Mouse (Mus musculus): ENCODE measurements around the gene Lrrc1. TPM values are rescaled to one million over a fixed set of nuclear protein-coding genes. Genes with fewer than 3 reads are reported as not detected.

Gene Lrrc1
- polyA plus RNA-seq (2014; fragmentation: Nextera tagmentation; extraction: Ambion mirVana), result 5.6 and 5.8 TPM in 2 replicates

GRCm38 (mm10) chr9:77544354-77545067, at the start of gene Lrrc1:
TSS of gene Lrrc1 (minus strand) at chr9:77544870.
- Histone ChIP-seq H3K4me1 (replicated peaks; ENCODE audit: control insufficient read depth, insufficient read depth, low read length) (peaks cover 13% of the 10 kb centered on the region), H3K9me3 (ENCODE audit: control insufficient read depth, low read length) (no peaks in the 10 kb centered on the region), H3K27me3 (replicated peaks; ENCODE audit: control insufficient read depth, insufficient read depth, low read length) (no peaks in the 10 kb centered on the region), H3K4me2 (peak within 1 kb of the TSS; percentile 98), H3K4me3 (ENCODE audit: low read depth, low read length) (peak within 1 kb of the TSS; percentile 81), H3K9ac (ENCODE audit: low read depth, low read length) (peak within 1 kb of the TSS; percentile 75), H3K36me3 (ENCODE audit: control insufficient read depth, insufficient read depth, low read length) (no peaks in the 10 kb centered on the region), H3K27ac (ENCODE audit: low read depth, low read length) (no peak within 1 kb of the TSS)
- DNase-seq (ENCODE audit: low spot score), result peak; percentile 86
- under 1% methylated on average over 87 of the region's 88 CpGs for WGBS
- ATAC-seq (replicated peaks; ENCODE audit: low FRiP score), result peak; percentile 85

- Histone ChIP-seq H3K4me1 (replicated peaks; ENCODE audit: control insufficient read depth, insufficient read depth, low read length) (no peaks in the 10 kb centered on the region), H3K9me3 (ENCODE audit: control insufficient read depth, low read length) (no peaks in the 10 kb centered on the region), H3K4me3 (ENCODE audit: low read depth, low read length) (no peak overlapping the region), H3K27me3 (replicated peaks; ENCODE audit: control insufficient read depth, insufficient read depth, low read length) (no peaks in the 10 kb centered on the region), H3K4me2 (no peak overlapping the region), H3K9ac (ENCODE audit: low read depth, low read length) (no peak overlapping the region), H3K27ac (ENCODE audit: low read depth, low read length) (no peak overlapping the region), H3K36me3 (ENCODE audit: control insufficient read depth, insufficient read depth, low read length) (no peaks in the 10 kb centered on the region)
- WGBS, result 53% methylated on average over 4 of the region's 4 CpGs
- DNase-seq (ENCODE audit: low spot score), result no peak
- no peak for ATAC-seq (replicated peaks; ENCODE audit: low FRiP score)
Measured at GRCm38 (mm10) chr9:77592423-77592822, 47.8 kb upstream of the Lrrc1 start.

GRCm38 (mm10) chr9:77589496-77589895, 44.8 kb upstream of the Lrrc1 start:
- ATAC-seq (replicated peaks; ENCODE audit: low FRiP score), result no peak

GRCm38 (mm10) chr9:77587616-77588015, 42.9 kb upstream of the Lrrc1 start:
- Histone ChIP-seq H3K27ac (ENCODE audit: low read depth, low read length) (no peak overlapping the region), H3K36me3 (ENCODE audit: control insufficient read depth, insufficient read depth, low read length) (no peaks in the 10 kb centered on the region), H3K4me1 (replicated peaks; ENCODE audit: control insufficient read depth, insufficient read depth, low read length) (no peaks in the 10 kb centered on the region), H3K27me3 (replicated peaks; ENCODE audit: control insufficient read depth, insufficient read depth, low read length) (no peaks in the 10 kb centered on the region), H3K9me3 (ENCODE audit: control insufficient read depth, low read length) (no peaks in the 10 kb centered on the region), H3K4me2 (no peak overlapping the region), H3K4me3 (ENCODE audit: low read depth, low read length) (no peak overlapping the region), H3K9ac (ENCODE audit: low read depth, low read length) (no peak overlapping the region)
- ATAC-seq (replicated peaks; ENCODE audit: low FRiP score) (no peak), DNase-seq (ENCODE audit: low spot score) (no peak)
- WGBS, result 88% methylated on average over 7 of the region's 7 CpGs

More at GRCm38 (mm10) chr9:77589496-77589895, 44.8 kb upstream of the Lrrc1 start:
- WGBS, result 45% methylated on average over 2 of the region's 2 CpGs
- Histone ChIP-seq H3K9ac (ENCODE audit: low read depth, low read length) (no peak overlapping the region), H3K9me3 (ENCODE audit: control insufficient read depth, low read length) (no peaks in the 10 kb centered on the region), H3K27me3 (replicated peaks; ENCODE audit: control insufficient read depth, insufficient read depth, low read length) (no peaks in the 10 kb centered on the region), H3K27ac (ENCODE audit: low read depth, low read length) (no peak overlapping the region), H3K4me3 (ENCODE audit: low read depth, low read length) (no peak overlapping the region), H3K4me2 (no peak overlapping the region), H3K36me3 (ENCODE audit: control insufficient read depth, insufficient read depth, low read length) (no peaks in the 10 kb centered on the region), H3K4me1 (replicated peaks; ENCODE audit: control insufficient read depth, insufficient read depth, low read length) (no peaks in the 10 kb centered on the region)
- no peak for DNase-seq (ENCODE audit: low spot score)

- Histone ChIP-seq H3K9me3 (ENCODE audit: control insufficient read depth, low read length) (no peaks in the 10 kb centered on the region), H3K4me3 (ENCODE audit: low read depth, low read length) (no peak overlapping the region), H3K27me3 (replicated peaks; ENCODE audit: control insufficient read depth, insufficient read depth, low read length) (no peaks in the 10 kb centered on the region), H3K36me3 (ENCODE audit: control insufficient read depth, insufficient read depth, low read length) (no peaks in the 10 kb centered on the region), H3K9ac (ENCODE audit: low read depth, low read length) (no peak overlapping the region), H3K4me1 (replicated peaks; ENCODE audit: control insufficient read depth, insufficient read depth, low read length) (no peaks in the 10 kb centered on the region), H3K27ac (ENCODE audit: low read depth, low read length) (no peak overlapping the region), H3K4me2 (no peak overlapping the region)
- WGBS, result 70% methylated on average over 6 of the region's 6 CpGs
- ATAC-seq (replicated peaks; ENCODE audit: low FRiP score) (no peak), DNase-seq (ENCODE audit: low spot score) (no peak)
Measured at GRCm38 (mm10) chr9:77586806-77587591, 42.3 kb upstream of the Lrrc1 start.

- WGBS, result 85% methylated on average over 6 of the region's 6 CpGs
- no peak overlapping the region for H3K4me2 ChIP-seq
- H3K27me3 ChIP-seq (replicated peaks; ENCODE audit: control insufficient read depth, insufficient read depth, low read length), result no peaks in the 10 kb centered on the region
- DNase-seq (ENCODE audit: low spot score) (no peak), ATAC-seq (replicated peaks; ENCODE audit: low FRiP score) (no peak)
- no peaks in the 10 kb centered on the region for H3K36me3 ChIP-seq (ENCODE audit: control insufficient read depth, insufficient read depth, low read length)
- H3K27ac ChIP-seq (ENCODE audit: low read depth, low read length), result no peak overlapping the region
- H3K9ac ChIP-seq (ENCODE audit: low read depth, low read length), result no peak overlapping the region
- no peak overlapping the region for H3K4me3 ChIP-seq (ENCODE audit: low read depth, low read length)
- no peaks in the 10 kb centered on the region for H3K4me1 ChIP-seq (replicated peaks; ENCODE audit: control insufficient read depth, insufficient read depth, low read length)
- no peaks in the 10 kb centered on the region for H3K9me3 ChIP-seq (ENCODE audit: control insufficient read depth, low read length)
Measured at GRCm38 (mm10) chr9:77584746-77585145, 40.1 kb upstream of the Lrrc1 start.

GRCm38 (mm10) chr9:77583302-77583701, 38.6 kb upstream of the Lrrc1 start:
- DNase-seq (ENCODE audit: low spot score) (no peak), ATAC-seq (replicated peaks; ENCODE audit: low FRiP score) (no peak)
- no peaks in the 10 kb centered on the region for H3K4me1 ChIP-seq (replicated peaks; ENCODE audit: control insufficient read depth, insufficient read depth, low read length)
- no peak overlapping the region for H3K27ac ChIP-seq (ENCODE audit: low read depth, low read length)
- no peaks in the 10 kb centered on the region for H3K27me3 ChIP-seq (replicated peaks; ENCODE audit: control insufficient read depth, insufficient read depth, low read length)
- H3K4me2 ChIP-seq, result no peak overlapping the region
- no peak overlapping the region for H3K4me3 ChIP-seq (ENCODE audit: low read depth, low read length)
- no peaks in the 10 kb centered on the region for H3K36me3 ChIP-seq (ENCODE audit: control insufficient read depth, insufficient read depth, low read length)
- 66% methylated on average over 2 of the region's 2 CpGs for WGBS
- H3K9me3 ChIP-seq (ENCODE audit: control insufficient read depth, low read length), result no peaks in the 10 kb centered on the region
- no peak overlapping the region for H3K9ac ChIP-seq (ENCODE audit: low read depth, low read length)

- H3K9ac ChIP-seq (ENCODE audit: low read depth, low read length), result no peak overlapping the region
- no peaks in the 10 kb centered on the region for H3K4me1 ChIP-seq (replicated peaks; ENCODE audit: control insufficient read depth, insufficient read depth, low read length)
- no peak overlapping the region for H3K27ac ChIP-seq (ENCODE audit: low read depth, low read length)
- H3K36me3 ChIP-seq (ENCODE audit: control insufficient read depth, insufficient read depth, low read length), result no peaks in the 10 kb centered on the region
- no peak for ATAC-seq (replicated peaks; ENCODE audit: low FRiP score)
- no peak overlapping the region for H3K4me3 ChIP-seq (ENCODE audit: low read depth, low read length)
- H3K4me2 ChIP-seq, result no peak overlapping the region
- WGBS, result 59% methylated on average over 3 of the region's 3 CpGs
- H3K27me3 ChIP-seq (replicated peaks; ENCODE audit: control insufficient read depth, insufficient read depth, low read length), result no peaks in the 10 kb centered on the region
- no peak for DNase-seq (ENCODE audit: low spot score)
- no peaks in the 10 kb centered on the region for H3K9me3 ChIP-seq (ENCODE audit: control insufficient read depth, low read length)
Measured at GRCm38 (mm10) chr9:77579827-77580226, 35.2 kb upstream of the Lrrc1 start.

All from liver, embryonic 11.5 days (tissue).